Mouse (Mus musculus) adrenal gland, adult 18-20 months (tissue): Measurements from ENCODE around the gene Brdt. TPM values are rescaled to one million over a fixed set of nuclear protein-coding genes. Genes with fewer than 3 reads are reported as not detected.

ENCODE experiments used
- DNase-seq, 2 experiments: peaks; one replicate each; pipeline ENCODE4 v3.0.0; 2021 to 2022; ENCODE audit warnings: low spot score in 2 of 2
- total RNA-seq, 2 experiments: library from RNA; stranded (reverse); gene quantifications; 1 replicate in 1 of 2; 2 replicates in 1 of 2; pipeline ENCODE4 v1.2.3; 2021

Brdt gene
- total RNA-seq, 2 experiments from 2014 or later: 2.1 to 2.5 TPM

DNA sequence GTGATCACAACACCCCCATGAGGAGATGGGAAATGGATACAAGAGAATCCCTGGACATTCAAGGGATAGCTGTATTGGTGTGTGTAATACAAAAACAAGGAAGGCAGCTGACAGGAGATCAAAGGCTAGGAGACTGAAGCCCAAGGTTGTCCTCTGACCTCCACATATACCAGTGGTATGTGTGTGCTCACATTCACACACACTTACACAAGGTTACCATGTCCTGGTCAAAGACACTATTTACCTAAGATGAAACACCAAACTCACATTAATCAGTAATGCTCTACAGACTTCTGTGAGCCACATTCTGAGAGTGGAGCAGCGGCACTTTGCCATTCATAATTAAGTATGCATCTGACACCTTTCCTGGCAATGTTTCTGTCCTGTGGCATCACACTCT, 79.3 kb downstream of the Brdt start:
- DNase-seq: no peak

DNA sequence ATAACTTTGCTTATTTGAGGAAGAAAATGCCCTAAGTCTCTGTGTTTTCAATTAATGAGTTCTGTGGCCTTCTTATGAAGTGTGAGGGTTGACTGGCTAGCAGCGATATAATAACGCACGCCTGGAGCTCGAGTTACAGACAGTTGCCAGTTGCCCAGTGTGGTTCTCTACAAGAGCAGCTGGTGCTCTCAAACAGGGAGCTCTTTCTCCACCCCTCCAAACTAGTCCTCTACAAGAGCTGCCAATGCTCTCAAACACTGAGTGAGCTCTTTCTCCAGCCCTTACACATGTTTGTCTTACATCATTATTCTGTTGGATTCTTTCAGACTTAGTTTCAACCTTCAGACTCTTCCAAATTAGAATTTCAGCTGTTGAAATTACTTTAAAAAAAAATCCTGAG, 80.4 kb downstream of the Brdt start:
- DNase-seq: no peak

DNA sequence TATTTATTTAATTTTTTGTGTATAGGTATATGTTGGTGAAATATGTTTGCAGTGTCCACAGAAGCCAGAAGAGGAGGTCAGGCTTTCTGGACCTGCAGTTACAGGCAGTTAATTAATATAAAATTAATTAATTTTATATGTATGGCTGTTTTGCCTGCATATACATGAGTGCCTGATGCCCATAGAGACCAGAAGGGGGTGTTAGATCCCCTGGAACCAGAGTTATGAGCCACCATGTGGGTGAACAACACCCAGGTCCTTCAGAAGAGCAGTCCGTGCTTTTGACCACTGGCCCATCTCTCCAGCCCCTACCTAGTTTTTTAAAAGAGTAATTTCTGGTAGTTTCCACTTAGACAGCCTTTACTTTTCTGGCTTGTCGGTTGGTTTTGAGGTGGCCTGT, 81.3 kb downstream of the Brdt start:
- DNase-seq: no peak

DNA sequence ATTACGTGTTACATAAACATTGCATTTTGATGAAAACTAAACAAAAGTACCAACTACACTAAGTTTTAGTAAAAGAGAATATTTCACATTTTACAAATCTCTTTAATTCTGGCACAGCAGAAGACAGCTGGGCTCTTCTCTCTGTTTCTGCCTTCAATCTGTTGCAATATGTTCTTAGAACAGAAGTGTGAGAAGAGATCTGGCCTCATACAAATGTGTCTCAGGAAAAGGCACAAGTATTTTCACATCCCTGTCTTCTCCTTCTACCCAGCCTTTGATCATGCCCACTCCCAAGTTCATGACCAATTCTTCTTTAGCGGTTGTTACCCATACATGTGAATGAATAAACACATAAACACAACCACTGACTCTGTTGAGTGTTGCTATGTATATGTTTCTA, 84.1 kb downstream of the Brdt start:
- no peak for DNase-seq

DNA sequence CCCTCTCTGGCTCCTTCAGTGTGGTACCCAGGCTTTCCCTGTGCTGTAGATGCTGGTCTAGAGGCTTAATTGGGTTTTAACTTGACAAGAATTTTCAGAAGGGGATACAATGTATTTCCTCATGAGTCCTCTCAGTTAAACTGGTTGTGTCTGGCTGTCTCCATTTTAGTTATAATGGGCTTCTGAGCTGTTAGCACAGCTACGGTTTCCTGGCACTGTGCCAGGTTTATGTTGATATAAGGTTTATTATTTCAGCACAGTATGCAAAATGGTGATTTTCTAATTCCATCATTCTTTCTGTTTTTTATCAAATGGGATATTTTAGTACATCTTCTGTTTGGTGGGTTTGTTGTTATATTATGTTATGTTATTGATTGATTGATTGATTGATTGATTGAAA, 90.7 kb downstream of the Brdt start:
- no peak for DNase-seq

DNA sequence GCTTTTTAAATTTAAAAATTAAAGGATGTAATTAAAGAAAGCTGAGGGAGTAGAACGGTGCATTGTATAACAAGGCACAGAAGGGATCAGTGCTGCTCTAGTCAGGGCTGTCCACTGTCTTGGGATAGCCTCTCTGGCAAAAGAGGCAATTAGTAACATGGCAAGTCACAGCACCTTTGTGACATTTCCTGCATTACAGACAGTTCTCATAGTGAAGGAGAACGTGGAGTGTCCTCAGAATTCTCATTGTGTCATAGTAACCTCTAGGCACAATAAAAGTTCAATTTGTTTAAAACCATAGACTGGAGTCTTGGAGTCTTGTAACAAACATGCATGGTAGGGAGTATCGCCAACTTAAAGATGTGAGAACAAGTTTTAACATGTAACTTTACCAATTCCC, 100.3 kb downstream of the Brdt start, which contains the start of gene Lpcat2b:
Gene Lpcat2b (plus strand): TSS at position 301 of the 400 bp plus-strand sequence.
- DNase-seq: no peak

DNA sequence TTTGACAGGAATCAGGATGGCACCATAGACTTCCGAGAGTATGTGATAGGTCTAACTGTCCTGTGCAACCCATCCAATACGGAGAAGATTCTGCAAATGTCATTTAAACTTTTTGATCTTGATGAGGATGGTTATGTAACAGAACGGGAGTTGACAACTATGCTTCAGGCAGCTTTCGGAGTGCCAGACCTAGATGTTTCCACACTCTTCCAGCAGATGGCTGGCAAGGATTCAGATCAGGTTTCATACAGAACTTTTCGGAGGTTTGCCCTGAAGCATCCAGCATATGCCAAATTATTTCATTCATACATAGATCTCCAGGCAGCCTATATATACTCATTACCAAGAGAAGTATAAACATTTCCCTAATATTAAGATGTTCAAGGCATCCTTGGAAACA, 103.0 kb downstream of the Brdt start:
- no peak for DNase-seq

DNA sequence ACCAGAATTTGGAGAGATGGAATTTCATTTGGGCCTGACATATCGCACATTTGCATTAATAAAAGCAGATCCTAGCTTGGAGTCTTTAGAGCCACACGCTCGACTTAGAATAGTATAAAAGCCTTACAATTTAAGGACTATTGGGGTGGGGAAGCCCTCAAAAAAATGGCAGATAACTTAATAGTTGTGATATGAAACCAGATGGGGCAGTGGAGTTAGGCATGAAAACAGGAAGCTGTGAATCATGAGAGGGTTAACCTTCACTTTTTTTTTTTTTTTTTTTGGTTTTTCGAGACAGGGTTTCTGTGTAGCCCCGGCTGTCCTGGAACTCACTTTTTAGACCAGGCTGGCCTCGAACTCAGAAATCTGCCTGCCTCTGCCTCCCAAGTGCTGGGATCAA, 105.2 kb downstream of the Brdt start:
- DNase-seq: no peak

Other genes with a start within 250 kb of the Brdt start
- gene Tgfbr3, start 41.5 kb upstream of the Brdt start, total RNA-seq: 100 to 1,000 TPM in 1 of 2 experiments, 10 to 100 TPM in 1; 91.0 to 172 TPM
- 1 to 10 TPM; 1.0 to 1.2 TPM for gene Ephx4, start 71.6 kb downstream of the Brdt start, total RNA-seq
- gene Lpcat2b, start 100.4 kb downstream of the Brdt start, total RNA-seq: not detected
- gene Btbd8, start 106.8 kb downstream of the Brdt start, total RNA-seq: 1 to 10 TPM; 4.9 to 5.6 TPM
- not detected for gene Gm42669, start 176.5 kb downstream of the Brdt start, total RNA-seq
- not detected for gene 1700028K03Rik, start 203.6 kb downstream of the Brdt start, total RNA-seq